Mouse (Mus musculus) CH12.LX (cell line): ENCODE data around the gene Uba3. TPM values are rescaled to one million over a fixed set of nuclear protein-coding genes. Genes with fewer than 3 reads are reported as not detected.

Experiments
- DNase-seq: peaks from one replicate; pipeline ENCODE4 v3.0.0-alpha.2; 2013; ENCODE audit errors: extremely low read depth
- H3K27ac ChIP-seq: 2 replicates; pipeline ENCODE4 v1.5.1; 2012; ENCODE audit warnings: low read depth, mild to moderate bottlenecking, control low read depth, moderate library complexity; ENCODE audit not compliant: insufficient read depth
- H3K27me3 ChIP-seq: replicated peaks from 2 replicates; pipeline ENCODE3; 2012; ENCODE audit warnings: inconsistent platforms
- H3K36me3 ChIP-seq, 2 experiments: replicated peaks in 1 of 2; 2 replicates each; pipeline versions ENCODE3 to v1.6.1; 2012; ENCODE audit warnings: inconsistent platforms in 1 of 2, low read length in 1 of 2, mild to moderate bottlenecking in 1 of 2, mixed read lengths in 1 of 2, moderate library complexity in 1 of 2; ENCODE audit not compliant: control insufficient read depth in 1 of 2, insufficient read depth in 1 of 2
- H3K4me1 ChIP-seq, 2 experiments: 2 replicates each; pipeline ENCODE4 v1.6.1; 2012; ENCODE audit warnings: inconsistent platforms in 1 of 2, moderate library complexity in 1 of 2; ENCODE audit not compliant: insufficient read depth in 2 of 2, control insufficient read depth in 1 of 2
- H3K4me2 ChIP-seq: 2 replicates; pipeline ENCODE4 v1.6.1; 2012; ENCODE audit warnings: low read depth, mild to moderate bottlenecking, control low read depth; ENCODE audit not compliant: poor library complexity, insufficient read depth, severe bottlenecking
- H3K4me3 ChIP-seq, 3 experiments: fragments of 150-350 bp in 1 of 3; sonication (generic) in 1 of 3; replicated peaks in 1 of 3; 2 replicates each; pipeline versions ENCODE3 to v1.5.1; 2011 to 2012; ENCODE audit warnings: low read depth in 2 of 3, low read length in 2 of 3, mild to moderate bottlenecking in 2 of 3, moderate library complexity in 2 of 3, control low read depth in 1 of 3, improper control_type of control experiment in 1 of 3, inconsistent platforms in 1 of 3, mixed read lengths in 1 of 3; ENCODE audit not compliant: poor library complexity in 1 of 3
- H3K79me2 ChIP-seq: replicated peaks from 2 replicates; pipeline ENCODE4 v1.6.1; 2012; ENCODE audit warnings: mild to moderate bottlenecking, moderate library complexity; ENCODE audit not compliant: control insufficient read depth, poor library complexity, insufficient read depth, severe bottlenecking; ENCODE audit errors: extremely low read depth
- H3K9ac ChIP-seq: 2 replicates; pipeline ENCODE4 v1.6.1; 2012; ENCODE audit warnings: low read depth, mild to moderate bottlenecking, control low read depth, moderate library complexity; ENCODE audit not compliant: insufficient read depth
- H3K9me3 ChIP-seq: replicated peaks from 2 replicates; pipeline ENCODE3; 2012; ENCODE audit warnings: low read length, inconsistent platforms, mixed read lengths
- BHLHE40 ChIP-seq: IDR thresholded peaks from 2 replicates; pipeline ENCODE4 v1.6.1; 2011; ENCODE audit warnings: mild to moderate bottlenecking, low read depth, low read length, improper control_type of control experiment
- CHD1 ChIP-seq: IDR thresholded peaks from 2 replicates; pipeline ENCODE4 v1.6.1; 2012; ENCODE audit warnings: low read depth, low read length, improper control_type of control experiment, inconsistent platforms
- CHD2 ChIP-seq: IDR thresholded peaks from 2 replicates; pipeline ENCODE4 v1.6.1; 2011; ENCODE audit warnings: low read length, improper control_type of control experiment
- E2F4 ChIP-seq: IDR thresholded peaks from 2 replicates; pipeline ENCODE4 v1.6.1; 2011; ENCODE audit warnings: low read depth, low read length, improper control_type of control experiment; ENCODE audit not compliant: insufficient replicate concordance
- ELF1 ChIP-seq: IDR thresholded peaks from 2 replicates; pipeline ENCODE4 v1.6.1; 2014; ENCODE audit warnings: low read depth, mild to moderate bottlenecking, inconsistent platforms, low read length, improper control_type of control experiment
- EP300 ChIP-seq: IDR thresholded peaks from 2 replicates; pipeline ENCODE4 v1.6.1; 2011; ENCODE audit warnings: low read length, improper control_type of control experiment
- ETS1 ChIP-seq: conservative IDR thresholded peaks from 2 replicates; pipeline ENCODE4 v1.6.1; 2012; ENCODE audit warnings: low read depth, mild to moderate bottlenecking, inconsistent platforms, low read length, improper control_type of control experiment, moderate library complexity
- GABPA ChIP-seq: IDR thresholded peaks from 2 replicates; pipeline ENCODE4 v1.6.1; 2012; ENCODE audit warnings: low read depth, low read length, improper control_type of control experiment, inconsistent platforms; ENCODE audit not compliant: insufficient replicate concordance
- IRF4 ChIP-seq: IDR thresholded peaks from 2 replicates; pipeline ENCODE4 v1.6.1; 2014; ENCODE audit warnings: low read depth, mild to moderate bottlenecking, inconsistent platforms, low read length, improper control_type of control experiment
- MAX ChIP-seq: IDR thresholded peaks from 2 replicates; pipeline ENCODE4 v1.6.1; 2011; ENCODE audit warnings: low read length, improper control_type of control experiment
- MYC ChIP-seq: IDR thresholded peaks from 2 replicates; pipeline ENCODE4 v1.6.1; 2011; ENCODE audit warnings: low read depth, mild to moderate bottlenecking, improper control_type of control experiment, low read length
- NELFE ChIP-seq: IDR thresholded peaks from 2 replicates; pipeline ENCODE4 v1.6.1; 2011; ENCODE audit warnings: low read depth, low read length, improper control_type of control experiment
- NRF1 ChIP-seq: IDR thresholded peaks from 2 replicates; pipeline ENCODE4 v1.6.1; 2014; ENCODE audit warnings: low read depth, mild to moderate bottlenecking, inconsistent platforms, low read length, improper control_type of control experiment, moderate library complexity
- PAX5 ChIP-seq: IDR thresholded peaks from 2 replicates; pipeline ENCODE4 v1.6.1; 2012; ENCODE audit warnings: low read length, inconsistent platforms, mixed read lengths
- POLR2A ChIP-seq: IDR thresholded peaks from 2 replicates; pipeline ENCODE4 v1.6.1; 2011; ENCODE audit warnings: low read depth, mild to moderate bottlenecking, improper control_type of control experiment, low read length
- POLR2AphosphoS2 ChIP-seq: IDR thresholded peaks from 2 replicates; pipeline ENCODE4 v1.6.1; 2011; ENCODE audit warnings: low read depth, low read length, improper control_type of control experiment
- RAD21 ChIP-seq: IDR thresholded peaks from 2 replicates; pipeline ENCODE4 v1.6.1; 2011; ENCODE audit warnings: low read depth, mild to moderate bottlenecking, low read length, improper control_type of control experiment, moderate library complexity
- SIN3A ChIP-seq: IDR thresholded peaks from 2 replicates; pipeline ENCODE4 v1.6.1; 2012; ENCODE audit warnings: low read length, improper control_type of control experiment, inconsistent platforms
- SMC3 ChIP-seq: IDR thresholded peaks from 2 replicates; pipeline ENCODE4 v1.6.1; 2011; ENCODE audit warnings: low read depth, low read length, improper control_type of control experiment
- TBP ChIP-seq: conservative IDR thresholded peaks from 2 replicates; pipeline ENCODE4 v1.6.1; 2011; ENCODE audit warnings: low read depth, low read length, improper control_type of control experiment
- USF1 ChIP-seq: IDR thresholded peaks from 2 replicates; pipeline ENCODE4 v1.6.1; 2014; ENCODE audit warnings: low read depth, mild to moderate bottlenecking, inconsistent platforms, low read length, improper control_type of control experiment
- USF2 ChIP-seq: conservative IDR thresholded peaks from 2 replicates; pipeline ENCODE4 v1.6.1; 2011; ENCODE audit warnings: low read depth, low read length, improper control_type of control experiment
- ZC3H11A ChIP-seq: IDR thresholded peaks from 2 replicates; pipeline ENCODE4 v1.6.1; 2012; ENCODE audit warnings: low read depth, mild to moderate bottlenecking, inconsistent platforms, low read length, improper control_type of control experiment
- ZKSCAN1 ChIP-seq: IDR thresholded peaks from 2 replicates; pipeline ENCODE4 v1.6.1; 2012; ENCODE audit warnings: low read depth, inconsistent platforms, low read length, improper control_type of control experiment, borderline replicate concordance
- ZNF384 ChIP-seq: IDR thresholded peaks from 2 replicates; pipeline ENCODE4 v1.6.1; 2012; ENCODE audit warnings: low read depth, low read length, improper control_type of control experiment, inconsistent platforms
- dilution Hi-C: fragments of 300-500 bp; cut with MboI; formaldehyde crosslinking; loops from 2 replicates; pipeline ENCODE4 v1.14.3; 2020; ENCODE audit warnings: low sequenced_read_pairs; ENCODE audit not compliant: extremely low pct_unique_long_range_greater_than_20kb, extremely low pct_ligation_motif_present
- in situ Hi-C: fragments of 300-500 bp; cut with MboI; formaldehyde crosslinking; loops from 3 replicates; pipeline ENCODE4 v1.14.3; 2019; ENCODE audit warnings: low sequenced_read_pairs, low pct_ligation_motif_present, low pct_unique_long_range_greater_than_20kb, mixed read lengths
- polyA plus RNA-seq: library from polyadenylated mRNA; unstranded; fragments of >175 nt; gene quantifications from 2 replicates; pipeline ENCODE4 v1.2.1, GENCODE M21; 2012; ENCODE audit warnings: low read depth; ENCODE audit not compliant: insufficient read length
- total RNA-seq, 2 experiments: library from RNA; depleted of rRNA; stranded (reverse); fragments of 300-350 nt in 1 of 2; fragments of >200 nt in 1 of 2; gene quantifications; 2 replicates each; pipeline ENCODE4 v1.2.3; 2012 to 2014

Uba3 gene
- total and polyA plus RNA-seq, 3 experiments = 52.7 to 106 (median 55.6) TPM

- Histone ChIP-seq H3K4me2 (no peak overlapping the region), H3K9ac (no peak overlapping the region), H3K4me1 (peaks cover 8 to 55% of the 10 kb centered on the region in 2 experiments), H3K27ac (no peak overlapping the region), H3K4me3 (no peak overlapping the region), H3K79me2 (peaks cover 22% of the 10 kb centered on the region), H3K36me3 (peaks cover 20 to 68% of the 10 kb centered on the region in 2 experiments), H3K27me3 (no peaks in the 10 kb centered on the region), H3K9me3 (no peaks in the 10 kb centered on the region)
- TF ChIP-seq ZKSCAN1 (no peak), ZNF384 (no peak), POLR2A (no peak), NELFE (no peak), CHD1 (no peak), SIN3A (no peak), E2F4 (no peak), ZC3H11A (no peak), MYC (no peak), RAD21 (no peak), BHLHE40 (no peak), CHD2 (no peak), EP300 (no peak), POLR2AphosphoS2 (no peak), USF2 (no peak), ETS1 (no peak), ELF1 (no peak), PAX5 (no peak)
- dilution Hi-C loops = no loop called here
- DNase-seq = no peak
- in situ Hi-C loops = loop anchor here (25.0 kb wide), 1 partner anchor 613 kb away; no protein-coding TSS in a partner anchor
Measured at GRCm38 (mm10) chr6:97224505-97224904, 19.1 kb upstream of the Uba3 start.

GRCm38 (mm10) chr6:97223566-97223965 lies 18.1 kb upstream of the Uba3 start:
- Histone ChIP-seq H3K27ac (0 out of 2 replicates have a peak overlapping the region, but pooled peaks have one; percentile 2), H3K9ac (no peak overlapping the region), H3K9me3 (no peaks in the 10 kb centered on the region)
- DNase-seq = no peak
- in situ Hi-C loops = loop anchor here (25.0 kb wide), 1 partner anchor 614 kb away; no protein-coding TSS in a partner anchor
- TF ChIP-seq TBP (no peak), MAX (no peak), NRF1 (no peak), E2F4 (no peak), GABPA (no peak), IRF4 (no peak), ZKSCAN1 (no peak), SMC3 (no peak), EP300 (no peak), USF1 (no peak)
- TF ChIP-seq, all 38 proteins: peak for 0
- dilution Hi-C loops = no loop called here
- Histone ChIP-seq H3K27me3 (no peaks in the 10 kb centered on the region), H3K79me2 (peaks cover 28% of the 10 kb centered on the region), H3K4me2 (no peak overlapping the region), H3K36me3 (peaks cover 15 to 67% of the 10 kb centered on the region in 2 experiments), H3K4me1 (peaks cover 8 to 56% of the 10 kb centered on the region in 2 experiments), H3K4me3 (peak overlapping the region in 1 of 3 experiments; percentile 6)
